Mouse (Mus musculus): ENCODE data around the gene Cela3b.
"Not testable (repeated sequence)": the region's sequence is repeated elsewhere in the genome, so short reads cannot be mapped to it uniquely, and the experiment has no call there.

Gene Cela3b

DNA sequence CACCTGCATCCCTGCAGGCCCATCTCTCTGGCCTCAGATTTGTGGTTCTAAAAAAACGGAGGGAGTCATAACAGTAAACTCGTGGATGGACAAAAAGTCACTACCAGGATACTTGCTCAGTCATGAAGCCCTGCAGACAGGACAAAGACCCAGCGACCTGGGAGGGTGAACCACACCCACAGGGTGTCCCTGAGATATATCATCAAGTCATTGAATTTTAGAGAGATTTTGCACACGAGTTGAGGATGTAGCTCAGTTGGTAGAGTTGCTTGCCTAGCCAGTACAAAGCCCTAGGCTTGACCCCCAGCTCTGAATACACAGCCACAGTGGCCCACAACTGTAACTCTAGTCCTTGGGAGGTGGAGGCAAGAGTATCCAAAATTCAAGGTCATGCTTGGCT lies 30.9 kb upstream of the Cela3b start:
- DNase-seq = no peak

DNA sequence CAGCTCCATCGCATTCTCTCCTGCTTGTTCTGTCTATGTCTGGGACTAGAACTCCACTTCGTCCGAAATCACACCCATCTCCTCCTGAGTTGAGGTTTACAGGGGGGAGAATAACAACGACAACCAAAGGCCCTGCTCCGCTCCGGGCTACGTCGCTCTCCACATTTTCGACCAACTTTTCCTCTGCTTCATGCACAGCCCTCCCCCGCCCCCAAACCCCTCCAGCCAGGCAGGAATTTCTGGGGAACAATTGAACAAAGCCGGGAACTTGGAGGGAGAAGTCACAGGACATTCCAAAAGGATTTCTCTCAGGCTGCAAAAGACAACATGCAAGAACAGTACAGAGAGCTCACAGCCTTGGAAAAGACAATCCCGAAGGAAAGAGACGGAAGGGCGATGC lies 30.3 kb upstream of the Cela3b start:
- DNase-seq = no peak

DNA sequence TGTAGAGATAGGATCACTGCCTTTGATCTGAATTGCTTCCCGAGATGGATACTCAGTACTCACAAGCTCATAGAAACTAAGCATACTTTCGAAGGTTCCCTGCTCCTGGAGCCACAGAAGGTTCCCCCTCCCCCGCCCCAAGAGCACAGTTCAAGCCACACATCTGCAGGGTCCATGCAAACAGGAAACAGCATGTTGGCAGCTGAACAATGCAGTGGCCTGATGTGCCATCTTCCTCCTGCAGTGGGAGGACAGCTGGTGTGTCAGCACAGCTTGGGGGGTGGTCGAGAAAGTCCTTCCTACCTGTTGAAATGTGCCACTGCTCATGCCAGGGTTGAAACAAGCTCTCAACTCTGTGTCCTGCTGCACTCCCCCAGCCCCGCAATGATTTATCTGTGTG lies 28.5 kb upstream of the Cela3b start:
- DNase-seq = no peak

DNA sequence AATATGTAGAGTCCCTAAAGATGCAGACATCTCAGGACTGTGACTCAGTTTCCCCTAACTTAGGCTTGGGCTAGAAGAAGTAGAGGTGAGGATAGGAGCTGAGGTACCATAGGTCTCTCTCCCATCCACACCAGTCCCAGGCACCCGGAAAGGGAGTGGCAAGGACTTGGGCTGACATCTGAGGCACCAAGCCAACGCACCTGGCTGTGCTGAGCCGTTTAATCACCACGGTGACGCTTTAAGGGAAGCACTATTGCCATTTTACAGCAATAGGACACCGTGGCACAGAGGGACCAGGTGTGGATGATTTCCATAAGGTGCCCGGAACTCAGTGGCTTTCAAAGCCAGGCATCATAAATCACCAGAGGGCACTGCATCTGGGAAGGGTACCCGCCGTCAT lies 28.0 kb upstream of the Cela3b start:
- DNase-seq = no peak

DNA sequence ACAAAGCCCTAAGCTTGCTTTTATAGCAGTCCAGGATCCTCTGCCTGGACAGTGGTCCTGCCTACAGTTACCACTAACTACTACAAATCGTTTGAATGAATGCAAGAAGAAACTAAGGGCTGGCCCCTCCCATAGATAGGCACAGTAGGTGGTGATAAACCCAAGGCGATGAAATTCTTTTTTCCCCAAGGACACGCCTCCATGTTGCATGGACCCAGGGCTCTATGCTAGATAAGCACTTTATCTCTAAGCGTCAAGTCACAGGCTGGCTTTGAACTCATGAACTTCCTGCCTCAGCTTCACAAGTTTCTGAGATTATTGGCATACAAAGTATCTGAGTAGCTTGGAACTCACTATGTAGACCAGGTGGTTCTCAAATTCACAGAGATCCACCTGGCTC lies 27.0 kb upstream of the Cela3b start:
- DNase-seq = no peak

DNA sequence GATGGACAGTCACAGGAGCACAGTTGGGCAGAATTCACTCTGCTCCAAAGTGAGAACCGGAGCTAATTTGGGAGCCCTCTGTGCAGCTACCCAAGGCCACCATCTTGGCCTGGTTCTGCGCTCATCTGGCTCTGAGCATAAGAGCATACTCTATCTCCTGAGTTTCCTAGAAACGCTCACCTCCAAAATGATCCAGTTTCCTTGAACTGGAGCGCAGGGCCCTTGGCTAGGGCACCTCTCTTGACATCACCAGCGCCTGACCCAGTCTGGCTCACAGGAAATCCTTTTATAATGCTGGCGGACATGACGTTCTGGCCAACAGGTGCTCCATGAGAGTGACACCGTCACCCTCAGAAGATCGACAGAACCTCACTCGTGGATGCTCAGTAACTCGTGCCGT lies 26.2 kb upstream of the Cela3b start:
- DNase-seq = no peak

DNA sequence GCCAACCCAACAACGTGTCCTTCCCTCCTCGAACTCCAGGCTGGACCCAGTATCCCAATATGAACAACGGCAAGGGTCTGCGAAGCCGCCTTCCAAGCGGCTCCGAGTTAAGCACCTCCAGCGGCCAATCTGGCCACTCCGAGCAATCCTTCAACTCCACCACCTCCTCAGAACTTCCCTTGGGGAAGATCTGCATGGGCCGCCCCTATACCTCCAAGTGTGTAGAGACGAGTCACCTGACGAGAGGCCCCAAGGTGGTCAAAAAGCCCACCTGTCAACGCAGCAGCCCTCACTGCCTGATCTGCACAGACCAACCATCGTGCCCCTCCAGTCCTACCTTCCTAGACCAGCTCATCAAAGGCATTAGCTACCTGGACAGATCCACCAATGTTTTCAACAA lies 24.2 kb upstream of the Cela3b start:
- DNase-seq = no peak

DNA sequence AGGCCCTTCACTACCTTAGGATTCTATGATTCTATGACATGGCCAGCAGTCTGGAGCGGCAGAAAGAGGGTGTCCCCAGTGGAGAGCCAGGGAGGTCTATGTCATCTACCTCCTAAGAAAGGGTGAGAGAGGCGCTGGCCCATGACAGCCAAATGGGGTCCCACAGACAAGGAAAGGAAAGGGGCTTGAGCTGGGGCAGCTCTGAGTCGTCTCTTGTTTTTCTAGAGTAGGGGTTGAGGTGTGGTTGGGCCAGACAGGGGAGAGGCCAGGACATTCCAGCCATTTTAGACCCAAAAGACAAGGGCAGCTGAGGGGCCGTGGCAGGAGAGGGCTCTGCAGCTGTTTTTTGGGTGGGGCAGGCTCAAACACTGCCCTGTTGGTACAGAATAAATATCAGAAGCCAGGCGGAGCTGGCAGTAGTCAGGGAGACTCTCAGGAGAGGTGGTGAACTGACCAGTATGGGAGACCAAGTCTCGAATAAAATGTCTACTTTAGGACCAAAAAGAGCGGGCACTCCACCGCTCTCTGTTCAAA lies 23.0 kb upstream of the Cela3b start, which contains the start of gene 1700013G24Rik:
1700013G24Rik (plus strand) TSS at position 51 of the 534 bp plus-strand sequence.
- no peak for DNase-seq

DNA sequence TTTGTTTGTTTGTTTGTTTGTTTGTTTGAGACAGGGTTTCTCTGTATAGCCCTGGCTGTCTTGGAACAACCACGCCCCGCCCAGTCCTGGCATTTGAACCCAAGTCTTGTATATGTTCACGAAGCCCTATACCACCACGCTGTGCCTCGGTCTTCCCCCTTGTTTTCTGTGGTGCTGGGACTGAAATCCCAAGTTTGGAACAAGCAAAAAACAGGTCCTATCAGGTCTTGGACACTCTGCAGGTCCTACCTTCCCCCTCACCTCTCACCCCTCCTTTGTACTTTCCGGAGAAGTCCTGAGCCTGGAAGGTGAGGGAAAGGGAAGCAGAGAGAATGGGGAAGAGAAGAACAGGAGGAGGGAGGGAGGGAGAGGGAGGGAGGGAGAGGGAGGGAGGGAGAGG lies 21.9 kb upstream of the Cela3b start:
- no peak for DNase-seq

DNA sequence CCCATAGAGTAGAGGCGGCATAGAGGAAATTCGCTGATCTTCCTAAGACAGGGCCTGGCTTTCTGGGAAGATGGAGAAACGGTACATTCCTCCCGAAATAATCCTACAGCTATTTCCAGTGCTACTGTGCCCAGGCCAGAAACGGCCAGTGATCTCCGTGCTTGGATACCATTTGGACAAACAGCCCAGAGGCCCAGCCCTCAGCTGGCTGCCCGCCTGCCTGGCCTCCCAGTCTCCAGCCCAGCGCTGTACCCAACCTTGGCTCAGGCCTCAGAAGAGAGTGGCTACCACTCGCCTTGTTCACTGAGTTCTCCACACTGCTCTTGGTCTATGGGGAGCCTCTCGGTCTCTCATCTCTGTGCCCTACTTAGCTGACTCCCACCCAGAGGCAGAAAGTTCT lies 19.4 kb upstream of the Cela3b start:
- DNase-seq = no peak

DNA sequence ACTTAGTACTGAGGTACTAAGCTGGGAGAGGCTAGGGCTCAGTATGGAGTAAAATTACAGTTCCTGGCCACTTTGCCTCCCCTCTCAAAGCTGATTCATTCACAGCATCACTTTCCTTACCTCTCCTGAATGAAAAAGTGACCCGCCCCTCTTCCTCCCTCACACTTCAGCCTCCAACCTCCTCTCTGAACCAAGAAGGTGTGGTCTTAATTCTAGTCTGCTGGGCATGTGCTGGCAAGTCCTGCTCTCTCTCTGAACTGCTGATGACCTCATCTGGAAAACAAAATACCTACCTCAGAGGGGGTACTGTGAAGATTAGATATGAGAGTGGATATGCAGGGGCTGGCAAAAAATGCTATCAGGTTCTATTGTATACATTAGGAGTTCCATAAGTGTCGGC lies 18.8 kb upstream of the Cela3b start:
- no peak for DNase-seq

DNA sequence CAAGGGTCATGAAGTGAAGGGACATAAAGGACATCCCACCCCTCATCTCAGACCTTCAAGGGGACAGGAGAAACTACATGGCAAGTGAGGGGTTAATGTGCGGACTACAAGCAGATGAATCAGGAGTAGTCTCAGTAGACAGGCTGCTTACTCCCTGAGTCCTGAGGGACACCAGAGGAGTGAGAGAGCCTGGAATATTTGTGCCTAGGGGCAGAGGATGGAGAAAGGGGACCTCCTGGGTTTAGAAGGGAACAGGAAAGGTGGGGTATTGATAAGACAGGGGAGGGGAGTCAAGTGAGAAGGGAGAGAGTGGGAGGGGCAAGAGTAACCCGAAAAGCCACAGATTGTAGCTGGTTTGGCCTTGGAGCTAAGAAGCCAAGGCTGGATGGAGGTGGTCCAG lies 18.3 kb upstream of the Cela3b start:
- no peak for DNase-seq

DNA sequence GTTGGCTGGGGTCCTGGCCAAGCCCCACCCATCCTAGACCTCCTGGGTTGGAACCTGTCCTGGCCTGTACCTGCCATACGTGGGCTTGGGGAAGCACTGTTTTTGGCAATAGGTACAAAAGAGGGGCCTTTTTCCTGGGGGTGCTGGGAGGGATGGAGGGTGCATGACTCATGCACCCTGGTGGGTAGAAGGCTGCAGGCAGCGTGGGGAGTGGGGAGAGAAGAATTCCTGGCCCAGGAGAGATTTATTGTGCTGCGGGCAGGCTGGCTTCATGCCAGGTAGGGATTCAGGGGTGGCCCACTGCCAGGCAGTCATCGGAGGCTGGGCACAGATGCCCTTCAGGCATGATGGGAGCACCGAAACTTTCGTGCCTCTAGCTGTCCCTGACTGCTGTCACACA lies 17.9 kb upstream of the Cela3b start:
- peak; percentile 24 for DNase-seq

DNA sequence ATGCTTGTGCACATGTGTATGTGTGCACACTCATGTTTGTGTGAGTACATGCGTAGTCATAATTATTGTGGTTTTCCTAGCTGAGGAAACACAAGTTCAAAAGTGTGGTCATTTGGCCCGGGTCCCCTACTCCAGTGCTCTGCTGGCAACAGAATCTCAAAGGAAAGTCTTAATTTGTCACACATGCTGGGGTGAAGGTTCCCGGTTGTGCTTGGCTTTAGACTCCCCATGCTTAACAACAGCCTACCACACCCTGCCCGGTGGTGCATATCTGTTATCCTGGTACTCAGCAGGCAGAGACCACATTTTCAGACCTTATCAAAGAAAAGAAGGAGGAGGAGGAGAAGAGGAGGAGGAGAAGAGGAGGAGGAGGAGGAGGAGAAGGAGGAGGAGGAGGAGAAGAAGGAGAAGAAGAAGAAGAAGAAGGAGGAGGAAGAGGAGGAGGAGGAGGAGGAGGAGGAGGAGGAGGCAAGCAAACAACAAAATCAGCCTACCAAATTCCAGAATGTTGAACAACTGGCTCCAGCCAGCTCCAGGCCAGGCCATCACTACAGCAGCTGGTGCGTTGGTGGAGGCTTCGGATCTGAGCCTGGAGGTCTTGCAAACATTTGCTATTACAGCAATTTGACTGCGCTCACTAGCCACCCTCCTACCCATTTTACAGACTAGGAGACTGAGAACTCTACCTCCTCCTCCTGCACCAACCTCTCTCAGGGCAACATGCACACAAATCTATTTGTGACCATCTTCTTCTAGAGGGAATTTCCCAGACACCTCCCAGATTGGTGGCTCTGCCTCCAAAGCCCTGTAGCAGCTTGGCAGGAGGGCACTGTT lies 17.2 kb upstream of the Cela3b start:
- DNase-seq = peak; percentile 24

DNA sequence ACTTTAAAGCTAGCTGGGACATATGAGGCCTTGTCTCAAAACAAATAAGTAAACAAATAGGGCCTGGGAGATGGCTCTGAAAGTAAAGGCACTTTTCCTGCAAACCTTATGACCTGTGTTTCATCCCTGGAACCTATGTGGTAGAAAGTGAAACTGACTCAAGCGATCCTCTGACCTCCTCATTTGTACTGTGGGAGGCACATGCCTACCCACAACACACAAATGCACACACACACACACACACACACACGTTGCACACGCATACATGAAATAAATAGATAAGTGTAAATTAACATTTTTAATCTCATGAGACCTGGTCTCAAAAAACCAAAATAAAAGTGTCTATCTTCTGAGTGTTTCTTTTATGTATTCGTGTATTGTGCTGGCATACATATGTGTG lies 15.5 kb upstream of the Cela3b start:
- DNase-seq = no peak

DNA sequence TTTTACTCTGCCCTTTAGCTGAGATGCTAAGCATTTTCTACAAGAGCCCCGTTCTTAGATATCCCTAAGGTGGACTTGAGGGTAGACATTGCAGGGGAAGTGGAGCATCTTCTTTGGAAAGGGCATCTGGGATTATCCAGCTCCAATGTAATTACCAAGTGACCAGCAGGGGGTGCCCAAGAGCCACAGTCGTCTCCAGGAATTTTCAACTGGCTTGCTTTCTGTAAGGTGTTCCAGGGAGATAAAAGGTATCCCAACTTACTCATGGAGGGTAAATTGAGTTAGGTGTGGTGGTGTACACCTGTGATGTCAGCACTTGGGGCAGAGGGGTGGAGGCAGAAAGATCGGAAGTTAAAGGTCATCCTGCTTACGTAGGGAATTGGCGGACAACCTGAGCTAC lies 13.3 kb upstream of the Cela3b start:
- peak; percentile 75 for DNase-seq

DNA sequence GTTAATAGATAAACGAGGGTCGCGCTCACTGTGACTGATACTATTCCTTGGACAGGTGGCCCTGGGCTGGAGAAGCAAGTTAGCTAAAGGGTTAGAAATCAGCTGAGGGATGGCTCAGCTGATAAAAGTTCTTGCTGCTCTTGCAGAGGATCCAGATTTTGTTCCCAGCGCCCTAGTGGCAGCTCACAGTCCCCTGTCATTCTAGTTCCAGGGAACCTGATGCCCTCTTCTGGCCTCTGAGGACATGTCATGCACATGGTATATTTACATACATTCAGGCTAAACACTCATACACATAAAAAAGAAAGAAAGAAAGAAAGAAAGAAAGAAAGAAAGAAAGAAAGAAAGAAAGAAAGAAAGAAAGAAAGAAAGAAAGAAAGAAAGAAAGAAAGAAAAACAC lies 11.0 kb upstream of the Cela3b start:
- DNase-seq = no peak

DNA sequence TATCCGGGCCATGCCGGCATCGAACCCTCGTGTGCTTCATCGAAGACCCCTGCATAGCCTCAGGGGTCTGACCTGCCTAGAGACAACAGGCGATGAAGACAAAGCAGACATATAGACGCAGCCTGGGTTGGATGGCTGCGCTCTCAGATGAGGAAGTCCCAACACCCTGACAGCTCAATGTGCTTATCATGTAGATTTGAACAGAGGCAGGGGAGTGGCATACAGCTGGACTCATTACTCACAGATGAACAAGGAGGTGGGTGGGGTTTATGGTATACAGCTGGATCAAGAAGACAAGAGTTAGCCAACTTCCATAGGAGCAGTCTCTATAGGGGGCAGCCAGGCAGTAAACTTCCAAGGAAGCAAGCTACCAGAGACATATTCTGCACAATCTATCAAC lies 8.5 kb upstream of the Cela3b start:
- DNase-seq = no peak

DNA sequence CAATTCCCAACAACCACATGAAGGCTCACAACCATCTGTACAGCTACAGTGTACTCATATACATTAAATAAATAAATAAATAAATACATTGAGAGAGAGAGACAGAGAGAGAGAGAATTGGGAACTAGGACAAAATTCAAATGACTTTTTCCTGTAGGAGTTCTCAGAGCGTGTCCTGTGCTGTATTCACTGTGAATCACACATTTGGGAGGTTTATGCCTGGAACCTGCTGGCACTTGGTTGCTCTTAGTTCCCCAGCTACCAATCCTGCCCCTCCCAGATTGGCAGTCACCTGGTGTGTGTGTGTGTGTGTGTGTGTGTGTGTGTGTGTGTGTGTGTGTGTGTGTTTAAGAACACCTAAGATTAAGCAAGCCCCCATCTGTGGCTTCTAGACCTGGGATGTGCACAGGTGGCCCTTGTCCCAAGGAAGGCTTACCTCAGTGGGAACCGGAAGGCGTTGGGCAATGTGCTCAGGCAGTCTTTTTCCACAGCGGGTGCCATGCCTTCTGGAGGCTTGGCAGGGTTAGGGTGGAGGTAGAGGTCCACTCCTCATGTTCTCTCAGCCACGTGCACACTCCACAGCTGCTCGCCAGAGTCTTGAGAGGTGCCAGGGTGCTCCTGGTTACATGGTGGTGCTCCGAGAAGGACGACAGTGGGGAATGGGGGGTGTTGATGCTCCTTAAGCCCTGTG lies 6.8 kb upstream of the Cela3b start:
- no peak for DNase-seq

DNA sequence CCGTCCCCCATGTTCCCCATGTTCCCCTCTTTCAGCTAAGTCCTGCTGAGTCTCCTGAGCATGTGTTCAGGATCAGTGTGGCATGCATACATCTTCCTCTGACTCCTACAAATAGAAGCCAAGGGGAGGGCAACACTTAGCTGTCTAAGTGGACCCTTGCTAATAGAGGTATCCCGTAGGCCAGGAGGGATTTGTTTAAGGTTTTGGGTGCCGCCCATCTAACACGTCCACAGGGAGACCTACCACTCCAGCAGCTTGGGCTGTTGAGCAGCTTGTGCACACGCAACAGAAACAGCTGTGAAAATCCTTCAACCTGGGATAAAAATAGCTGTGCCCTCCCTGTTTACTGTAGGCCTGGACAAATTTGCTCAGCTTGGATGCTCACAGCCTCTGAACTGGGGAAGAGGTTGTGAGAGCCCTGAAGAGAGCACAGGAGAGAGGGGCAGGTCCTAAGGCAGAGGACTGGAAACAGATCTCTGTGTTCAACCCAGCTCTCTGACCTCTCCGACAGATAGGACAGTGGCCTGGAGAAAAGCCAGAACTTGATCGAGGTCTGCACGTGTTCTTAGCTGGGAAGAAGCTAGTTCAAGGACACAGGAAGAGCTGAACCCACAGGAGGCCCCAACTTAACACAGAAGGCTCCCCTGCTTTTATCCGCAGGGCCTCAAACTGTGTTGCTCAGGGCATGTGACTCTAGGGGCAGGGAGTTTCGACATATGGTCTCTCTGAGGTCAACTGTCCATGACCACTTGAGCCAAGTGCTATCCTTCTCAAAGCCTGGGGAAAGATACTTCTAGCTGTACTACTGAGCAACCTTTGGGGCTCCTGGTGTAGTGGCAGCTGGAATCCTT lies 2.6 kb upstream of the Cela3b start:
- DNase-seq = not testable (repeated sequence)

DNA sequence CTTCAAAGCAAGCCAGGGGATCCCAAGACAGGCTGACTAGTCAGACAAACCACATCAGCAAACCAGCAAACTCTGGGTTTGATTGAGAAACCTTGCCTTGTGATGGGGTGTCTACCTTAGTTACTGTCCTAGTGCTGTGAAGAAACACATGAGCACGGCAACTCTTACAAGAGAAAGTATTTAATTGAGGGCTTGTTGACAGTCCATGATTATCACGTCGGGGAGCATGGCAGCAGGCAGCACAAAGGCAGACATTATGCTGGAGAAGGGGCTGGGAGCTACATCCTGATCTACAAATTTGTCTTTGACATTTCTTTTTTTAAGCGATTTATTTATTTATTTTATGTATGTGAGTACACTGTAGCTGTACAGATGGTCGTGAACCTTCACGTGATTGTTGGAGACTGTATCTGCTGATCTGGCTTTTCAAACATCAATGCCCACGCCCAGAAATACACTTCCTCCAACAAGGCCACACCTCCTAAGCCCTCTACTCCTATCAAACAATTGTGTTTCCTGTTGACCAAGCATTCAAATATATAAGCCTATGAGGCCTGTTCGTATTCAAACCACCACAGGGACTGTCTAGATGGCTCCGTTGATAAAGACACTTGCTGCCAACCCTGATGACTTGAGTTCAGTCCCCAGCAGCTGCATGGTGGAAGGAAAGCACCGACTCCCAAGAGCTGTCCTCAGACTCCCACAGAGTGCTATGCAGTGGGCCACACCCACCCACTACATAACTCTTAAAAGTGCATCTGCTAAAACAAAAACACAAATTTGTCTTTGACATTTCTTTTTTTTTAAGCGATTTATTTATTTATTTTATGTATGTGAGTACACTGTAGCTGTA lies 12.4 kb downstream of the Cela3b start:
- DNase-seq = no peak

DNA sequence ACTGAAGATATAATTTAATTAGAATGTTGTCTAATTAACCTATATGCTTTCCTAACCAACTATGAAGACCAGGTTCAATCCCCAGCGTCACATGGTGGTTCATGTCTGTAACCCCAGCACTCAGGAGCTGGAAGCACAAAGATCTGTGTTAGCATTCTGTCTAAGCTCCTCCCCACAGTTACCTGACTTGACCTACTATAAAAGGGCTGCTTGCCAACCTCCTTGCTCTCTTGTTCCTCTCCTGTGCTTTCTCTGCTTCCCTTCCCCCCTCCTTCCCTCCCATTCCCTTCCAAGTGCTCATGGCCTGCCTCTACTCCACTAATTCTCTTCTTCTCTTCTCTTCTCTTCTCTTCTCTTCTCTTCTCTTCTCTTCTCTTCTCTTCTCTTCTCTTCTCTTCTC lies 15.4 kb downstream of the Cela3b start:
- DNase-seq = peak; percentile 71
